ENCODE assay signal across 19 mouse cellular contexts in genomic region chr10:77787876-77788275, GRCm38 (mm10). TPM values are rescaled to one million over a fixed set of nuclear protein-coding genes. Genes with fewer than 3 reads are reported as not detected.
"Had no signal": no experiment of that assay in that cellular context is flagged by ENCODE, and none has a peak within 500 bp of the region (broad histone marks: within the 10 kb centered on the region; RNA-seq: fewer than 3 reads in every experiment).

Gene Gm7137 (minus strand): TSS chr10:77788200.

RNA-seq across cellular contexts. Expression of gene Gm7137, which starts in this region (rescaled TPM):
- total RNA-seq: layer of hippocampus, adult 18-20 months; layer of hippocampus, postnatal 25 days; left cerebral cortex, adult 18-20 months; left cerebral cortex, postnatal 25 days; megakaryocyte, adult 5-6 weeks had no signal
- polyA plus RNA-seq: kidney, embryonic 16.5 days; limb, embryonic 12.5 days; limb, embryonic 15.5 days; liver, embryonic 11.5 days; liver, embryonic 14.5 days; liver, postnatal 0 days; lung, embryonic 14.5 days; lung, postnatal 0 days; macrophage; midbrain, embryonic 12.5 days; midbrain, embryonic 15.5 days; neural tube, embryonic 14.5 days; stomach, embryonic 15.5 days; thymus, postnatal 0 days had no signal
